Mouse (Mus musculus) 3T3-L1 (cell line): ENCODE measurements around the gene Rnaset2a.
"Not testable (repeated sequence)": the region's sequence is repeated elsewhere in the genome, so short reads cannot be mapped to it uniquely, and the experiment has no call there.

Experiments used
- DNase-seq: peaks from one replicate; pipeline ENCODE4 v3.0.0-alpha.2; 2015; ENCODE audit warnings: low read depth, low spot score

Rnaset2a gene

DNA sequence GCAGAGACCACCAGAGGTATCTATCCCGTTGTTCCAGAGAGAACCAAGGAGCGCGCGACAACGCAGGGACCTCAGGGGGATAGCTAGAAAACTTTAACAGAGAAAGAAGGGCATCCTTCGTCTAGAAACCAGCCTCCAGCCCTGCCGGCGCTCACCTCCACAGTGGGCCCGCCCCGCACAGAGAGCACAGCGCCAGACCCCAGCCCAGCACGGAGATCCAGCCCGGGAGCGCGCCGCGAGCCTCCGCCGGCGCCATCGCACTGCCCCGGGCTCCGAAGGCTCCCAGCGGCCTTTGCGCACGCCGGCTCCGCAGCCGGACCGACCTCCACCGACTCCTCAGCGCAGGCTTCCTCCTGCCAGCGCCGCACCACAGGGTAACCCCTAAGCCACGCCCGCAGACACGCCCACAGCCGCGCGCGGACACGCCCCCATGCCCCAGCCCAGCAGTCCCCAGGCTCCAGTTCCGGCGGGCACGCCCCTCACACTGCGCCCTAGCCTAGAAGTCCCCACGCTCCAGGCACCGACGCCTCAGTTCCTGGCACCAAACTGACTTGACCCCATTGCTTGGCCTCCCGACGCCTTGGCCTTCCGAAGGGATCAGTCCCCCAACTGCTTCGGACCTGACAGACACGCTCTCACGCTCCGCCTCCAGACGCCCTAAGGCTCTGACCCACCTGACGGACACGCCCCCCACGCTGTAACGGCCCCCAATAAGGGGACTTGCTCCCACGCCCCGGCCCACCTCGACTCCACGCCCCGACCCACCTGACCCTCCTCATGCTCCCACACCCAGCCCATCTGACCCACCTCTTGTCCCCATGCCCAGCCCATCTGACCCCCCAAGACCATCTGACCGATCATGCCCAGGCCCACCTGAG is at the start of gene Rnaset2a, which contains the start of gene Gm49673:
Gene Rnaset2a (minus strand): TSS at position 659 of the 878 bp plus-strand sequence.
Gene Gm49673 (minus strand): TSS at position 350 of the 878 bp plus-strand sequence.
- DNase-seq: peak; percentile 29

DNA sequence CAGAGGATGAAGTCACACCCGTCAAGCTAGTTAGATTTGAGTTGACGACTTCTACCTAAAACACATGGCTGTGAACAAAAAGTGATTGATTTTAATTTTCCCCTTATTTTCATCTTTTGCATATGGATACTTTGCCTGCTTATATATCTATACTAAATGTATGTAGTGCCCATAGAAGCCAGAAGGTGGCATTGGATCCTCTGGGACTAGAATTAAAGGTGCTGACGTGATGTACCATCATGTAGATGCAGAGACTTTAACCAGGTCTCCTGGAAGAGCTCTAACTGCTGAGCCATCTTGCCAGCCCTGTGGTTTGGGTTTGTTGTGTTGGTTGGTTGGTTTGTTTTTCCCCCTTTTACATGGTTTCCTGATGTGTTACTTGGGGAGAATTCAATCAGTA is 49.8 kb upstream of the Rnaset2a start:
- DNase-seq: peak; percentile 57

DNA sequence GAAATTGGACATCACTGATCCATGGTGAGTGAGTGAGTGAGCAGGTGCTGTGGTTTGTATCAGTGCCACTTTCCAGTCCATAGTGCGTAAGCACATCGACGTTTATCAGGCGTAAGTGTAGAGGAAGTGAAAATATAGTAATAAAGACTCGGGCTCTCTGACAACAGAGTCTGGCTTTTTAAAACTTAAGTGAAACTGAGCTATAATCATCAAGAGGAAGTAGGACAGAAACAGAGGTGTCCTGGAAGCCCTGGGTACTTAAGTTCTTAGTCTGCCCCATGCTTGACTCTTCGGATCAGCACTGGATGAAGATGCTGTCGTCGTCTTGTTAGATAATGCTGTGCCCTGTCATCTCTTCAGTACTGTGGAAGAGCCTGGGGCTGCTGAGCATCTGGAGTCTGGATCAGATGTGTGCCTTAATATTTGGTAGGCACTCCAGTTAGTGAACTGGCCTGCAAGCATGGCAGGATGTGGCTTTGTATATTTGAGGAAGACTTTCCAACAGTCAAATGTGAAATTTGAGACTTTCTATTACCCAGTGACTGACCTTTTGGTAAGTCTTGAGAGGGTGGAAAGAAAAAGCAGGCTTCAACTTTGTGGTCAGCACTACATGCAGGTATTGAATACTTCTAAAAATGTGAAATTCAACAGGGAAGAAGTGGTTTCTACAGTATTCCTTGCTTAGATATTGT is 47.9 kb upstream of the Rnaset2a start:
- DNase-seq: no peak

GRCm38 (mm10) chr17:8193678-8194077 is 45.8 kb upstream of the Rnaset2a start:
- peak; percentile 15 for DNase-seq

DNA sequence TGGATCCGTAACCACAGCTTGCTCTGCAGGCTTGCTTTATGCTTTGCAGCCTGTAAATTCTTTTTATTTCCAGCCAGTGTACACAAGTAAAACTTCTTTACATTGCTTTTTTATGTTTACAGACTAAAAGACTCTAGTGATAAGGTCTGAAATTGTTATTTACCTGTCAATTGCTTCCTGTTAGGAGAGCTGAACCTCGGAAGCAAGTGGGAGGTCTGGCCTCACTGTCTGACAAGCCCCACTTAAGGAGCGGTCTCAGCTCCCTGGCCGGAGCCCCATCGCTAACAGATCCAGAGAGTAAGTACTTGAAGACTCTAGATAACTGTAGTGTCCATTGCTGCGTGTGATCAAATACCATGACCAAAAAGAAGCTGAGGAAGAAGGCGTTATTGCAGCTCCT is 36.3 kb upstream of the Rnaset2a start:
- DNase-seq: no peak

GRCm38 (mm10) chr17:8183815-8184214 is 35.9 kb upstream of the Rnaset2a start:
- DNase-seq: no peak

DNA sequence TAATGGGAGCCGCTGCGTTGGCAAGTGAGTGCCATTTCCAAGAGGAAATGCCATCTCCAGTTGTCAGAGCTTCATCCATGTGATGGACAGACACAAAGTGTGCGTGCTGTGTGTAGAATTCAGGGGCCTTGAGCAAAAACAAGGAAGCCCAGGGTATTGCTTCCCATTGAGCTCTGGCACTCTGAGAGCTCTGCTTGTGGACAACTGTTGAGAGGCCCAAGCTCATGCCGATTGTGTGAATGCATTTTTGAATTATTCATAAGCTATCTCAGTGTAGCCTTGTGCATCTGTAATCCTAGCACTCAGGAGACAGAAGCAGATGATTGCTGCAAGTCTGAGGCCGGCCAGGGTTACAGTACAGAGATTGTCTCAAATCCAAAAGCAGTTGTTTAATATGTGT is 29.2 kb upstream of the Rnaset2a start:
- DNase-seq: no peak

DNA sequence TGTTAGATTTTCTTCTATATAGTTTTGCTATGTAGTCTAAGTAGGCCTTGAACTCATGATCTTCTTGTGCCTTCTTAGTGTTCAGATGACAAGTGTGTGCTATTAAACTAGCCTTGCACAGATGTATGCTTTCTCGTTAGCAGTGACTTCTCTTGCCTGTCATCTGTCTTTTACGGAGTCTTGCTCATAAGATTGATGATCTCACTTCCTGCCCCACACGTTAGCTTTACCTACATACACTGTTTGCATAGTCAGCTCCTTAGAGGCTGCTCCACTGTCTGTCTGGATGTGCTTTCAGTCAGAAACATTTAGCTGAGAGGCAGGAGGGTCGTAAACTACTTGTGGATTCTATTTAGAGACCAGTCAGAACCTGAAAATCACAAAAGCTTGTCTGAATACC is 23.2 kb upstream of the Rnaset2a start:
- no peak for DNase-seq

GRCm38 (mm10) chr17:8170331-8170730 is 22.4 kb upstream of the Rnaset2a start:
- no peak for DNase-seq

- not testable (repeated sequence) for DNase-seq
These were observed 19.5 kb upstream of the Rnaset2a start for GRCm38 (mm10) chr17:8167436-8167835.

GRCm38 (mm10) chr17:8166454-8166853 is 18.6 kb upstream of the Rnaset2a start:
- not testable (repeated sequence) for DNase-seq

- peak; percentile 22 for DNase-seq
These were observed 18.1 kb upstream of the Rnaset2a start for GRCm38 (mm10) chr17:8165977-8166376.

DNA sequence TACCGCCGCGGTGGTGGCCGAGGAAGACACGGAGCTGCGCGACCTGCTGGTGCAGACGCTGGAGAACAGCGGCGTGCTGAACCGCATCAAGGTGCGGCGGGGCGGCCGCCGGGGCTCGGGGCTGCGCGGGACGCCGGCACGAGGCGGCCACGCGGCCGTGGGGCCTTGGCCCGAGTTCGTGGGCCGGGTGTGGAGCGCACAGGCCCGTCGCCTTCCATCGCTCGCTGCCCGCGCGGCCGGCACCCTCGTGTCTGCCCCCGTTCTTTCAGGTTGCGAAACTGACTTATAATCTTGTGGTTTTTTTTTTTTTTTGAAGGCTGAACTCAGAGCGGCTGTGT is 17.7 kb upstream of the Rnaset2a start:
- not testable (repeated sequence) for DNase-seq

DNA sequence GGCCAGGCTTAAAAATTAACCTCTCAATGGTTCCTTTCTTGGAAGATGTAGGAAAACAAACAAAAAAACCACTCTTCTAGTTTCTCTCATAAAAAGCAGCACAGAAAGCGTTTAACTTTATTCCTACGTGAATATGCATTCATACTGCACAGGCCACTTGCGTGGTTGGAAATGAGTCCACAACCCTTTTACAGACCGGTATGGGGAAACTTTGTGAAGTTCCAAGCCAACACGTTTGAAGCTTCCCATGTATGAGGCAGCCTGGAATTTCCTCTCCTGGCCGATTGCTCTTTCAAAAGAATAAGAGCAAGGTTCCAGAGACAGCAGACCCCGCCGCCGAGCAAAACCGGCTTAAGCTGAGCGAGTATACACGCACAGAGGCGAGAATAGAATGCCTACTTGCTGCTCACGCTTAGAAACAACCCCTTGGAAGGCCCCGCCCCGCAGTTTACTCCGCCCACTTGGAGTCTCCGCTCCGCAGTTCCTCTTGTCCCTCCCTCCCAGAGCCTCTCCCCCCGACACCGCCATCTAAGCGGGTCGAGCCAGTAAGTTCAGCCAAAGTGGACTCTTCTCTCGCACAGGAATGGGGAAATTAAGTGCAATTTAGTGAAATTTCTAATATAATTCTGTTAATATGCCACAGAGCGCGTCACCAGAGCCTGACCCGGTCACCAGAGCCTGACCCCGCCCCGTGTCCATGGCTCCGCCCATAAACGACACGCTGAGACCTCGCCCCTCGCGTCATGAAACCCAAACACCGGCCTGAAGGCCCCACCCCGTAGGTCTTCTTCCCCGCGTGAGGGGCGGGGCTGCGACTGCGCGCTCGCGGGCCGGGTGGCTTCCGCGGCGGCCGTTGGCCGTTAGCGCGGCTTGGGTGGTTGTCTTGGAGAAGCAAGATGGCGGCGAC is 17.1 kb upstream of the Rnaset2a start, which contains the start of gene Fgfr1op:
Gene Fgfr1op (plus strand): TSS at position 801 of the 907 bp plus-strand sequence.
- DNase-seq: peak; percentile 26

- DNase-seq: peak; percentile 56
These were observed 13.1 kb upstream of the Rnaset2a start for GRCm38 (mm10) chr17:8160969-8161368.

- not testable (repeated sequence) for DNase-seq
These were observed 10.7 kb upstream of the Rnaset2a start for GRCm38 (mm10) chr17:8158627-8159026.

DNA sequence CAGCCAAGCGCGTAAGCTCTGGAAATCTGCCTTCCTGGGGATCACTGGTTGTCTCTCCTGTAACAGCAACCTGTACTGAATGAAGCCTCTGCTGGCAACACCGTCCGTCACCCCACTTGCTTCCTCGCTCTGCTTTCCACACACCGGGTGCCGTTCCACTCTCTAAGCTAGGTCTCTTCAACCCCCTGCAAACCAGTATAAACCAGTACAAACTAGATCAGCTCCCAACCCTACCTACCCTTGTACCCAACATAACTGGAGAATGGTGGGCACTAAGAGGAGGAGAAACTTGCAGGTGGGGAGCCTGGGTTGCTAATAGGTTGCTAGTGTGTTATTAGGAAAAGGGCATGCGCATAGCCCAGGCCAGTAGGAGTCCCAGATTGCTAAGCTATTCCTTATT is 8.1 kb upstream of the Rnaset2a start:
- not testable (repeated sequence) for DNase-seq

DNA sequence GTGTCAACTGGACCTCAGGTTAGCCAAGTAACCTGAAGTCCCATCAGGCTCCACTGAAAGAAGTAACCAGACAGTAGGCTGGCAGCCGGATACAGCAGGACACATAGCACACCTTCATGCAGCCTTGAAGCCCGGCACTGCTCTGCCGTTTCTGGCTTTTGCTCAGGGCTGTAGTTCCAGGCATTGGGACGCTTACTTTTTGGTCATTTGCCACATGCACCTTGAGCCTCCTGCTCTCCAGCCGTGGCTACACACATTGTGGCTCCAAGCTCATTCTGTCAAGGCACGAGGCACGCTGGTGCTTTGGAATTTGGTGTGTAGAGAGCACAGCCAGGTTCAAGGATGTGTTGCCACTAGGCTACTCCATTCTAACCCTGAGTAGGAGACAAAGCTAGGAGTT is 7.1 kb upstream of the Rnaset2a start:
- not testable (repeated sequence) for DNase-seq

- not testable (repeated sequence) for DNase-seq
These were observed 966 bp downstream of the Rnaset2a start for GRCm38 (mm10) chr17:8146931-8147330.

DNA sequence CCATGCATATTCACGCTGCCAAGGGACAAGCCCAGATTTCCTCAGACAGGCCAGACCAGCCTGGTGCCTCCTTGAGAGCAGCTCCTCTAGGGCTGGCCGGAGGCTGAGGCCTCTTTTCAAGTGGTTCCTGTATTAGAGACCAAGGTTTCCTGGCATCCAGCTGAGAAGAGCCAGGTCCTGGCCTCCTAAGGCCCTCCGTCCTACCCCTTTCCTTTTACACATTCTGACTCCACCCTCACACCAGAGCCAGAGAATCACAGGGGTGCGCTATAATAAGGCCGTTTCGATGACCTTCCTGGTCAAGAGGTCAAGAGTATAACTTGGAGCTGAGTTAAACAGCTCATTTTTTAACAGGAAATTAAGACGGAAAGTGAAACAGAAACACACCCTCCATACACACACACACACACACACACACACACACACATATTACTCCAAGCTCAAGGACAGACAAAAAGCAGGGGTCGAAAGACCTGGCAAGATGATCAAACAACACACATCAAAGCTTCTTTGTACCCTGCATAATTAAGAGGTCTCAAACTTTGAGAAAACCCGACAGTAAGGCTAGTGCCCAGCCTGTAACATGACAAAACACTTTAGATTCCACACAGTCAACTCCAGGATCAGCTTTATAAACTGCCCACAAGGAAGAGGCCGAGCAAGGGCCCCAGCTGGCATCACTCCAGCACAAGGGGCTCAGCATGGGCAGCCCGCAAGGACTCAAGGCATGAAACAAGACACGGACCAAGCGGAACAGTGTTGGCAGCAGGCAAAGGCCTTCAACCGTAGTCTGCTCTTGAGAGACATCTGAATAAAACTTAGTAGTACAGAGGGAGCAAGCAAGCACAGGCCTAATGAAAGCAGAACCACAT is 3.9 kb downstream of the Rnaset2a start:
- DNase-seq: not testable (repeated sequence)

- not testable (repeated sequence) for DNase-seq
These were observed 7.7 kb downstream of the Rnaset2a start for GRCm38 (mm10) chr17:8140210-8140609.
